Mouse (Mus musculus) CH12.LX (cell line): ENCODE results near the gene Hist2h2aa2. TPM values are rescaled to one million over a fixed set of nuclear protein-coding genes. Genes with fewer than 3 reads are reported as not detected.
"Not testable (repeated sequence)": the region's sequence is repeated elsewhere in the genome, so short reads cannot be mapped to it uniquely, and the experiment has no call there.

Experiments
- DNase-seq: peaks from one replicate; pipeline ENCODE4 v3.0.0-alpha.2; 2013; ENCODE audit errors: extremely low read depth
- H3K27ac ChIP-seq: 2 replicates; pipeline ENCODE4 v1.5.1; 2012; ENCODE audit warnings: low read depth, mild to moderate bottlenecking, control low read depth, moderate library complexity; ENCODE audit not compliant: insufficient read depth
- H3K27me3 ChIP-seq: replicated peaks from 2 replicates; pipeline ENCODE3; 2012; ENCODE audit warnings: inconsistent platforms
- H3K36me3 ChIP-seq, 2 experiments: replicated peaks in 1 of 2; 2 replicates each; pipeline versions ENCODE3 to v1.6.1; 2012; ENCODE audit warnings: inconsistent platforms in 1 of 2, low read length in 1 of 2, mild to moderate bottlenecking in 1 of 2, mixed read lengths in 1 of 2, moderate library complexity in 1 of 2; ENCODE audit not compliant: control insufficient read depth in 1 of 2, insufficient read depth in 1 of 2
- H3K4me1 ChIP-seq, 2 experiments: 2 replicates each; pipeline ENCODE4 v1.6.1; 2012; ENCODE audit warnings: inconsistent platforms in 1 of 2, moderate library complexity in 1 of 2; ENCODE audit not compliant: insufficient read depth in 2 of 2, control insufficient read depth in 1 of 2
- H3K4me2 ChIP-seq: 2 replicates; pipeline ENCODE4 v1.6.1; 2012; ENCODE audit warnings: low read depth, mild to moderate bottlenecking, control low read depth; ENCODE audit not compliant: poor library complexity, insufficient read depth, severe bottlenecking
- H3K4me3 ChIP-seq, 3 experiments: fragments of 150-350 bp in 1 of 3; sonication (generic) in 1 of 3; replicated peaks in 1 of 3; 2 replicates each; pipeline versions ENCODE3 to v1.5.1; 2011 to 2012; ENCODE audit warnings: low read depth in 2 of 3, low read length in 2 of 3, mild to moderate bottlenecking in 2 of 3, moderate library complexity in 2 of 3, control low read depth in 1 of 3, improper control_type of control experiment in 1 of 3, inconsistent platforms in 1 of 3, mixed read lengths in 1 of 3; ENCODE audit not compliant: poor library complexity in 1 of 3
- H3K79me2 ChIP-seq: replicated peaks from 2 replicates; pipeline ENCODE4 v1.6.1; 2012; ENCODE audit warnings: mild to moderate bottlenecking, moderate library complexity; ENCODE audit not compliant: control insufficient read depth, poor library complexity, insufficient read depth, severe bottlenecking; ENCODE audit errors: extremely low read depth
- H3K9ac ChIP-seq: 2 replicates; pipeline ENCODE4 v1.6.1; 2012; ENCODE audit warnings: low read depth, mild to moderate bottlenecking, control low read depth, moderate library complexity; ENCODE audit not compliant: insufficient read depth
- H3K9me3 ChIP-seq: replicated peaks from 2 replicates; pipeline ENCODE3; 2012; ENCODE audit warnings: low read length, inconsistent platforms, mixed read lengths
- E2F4 ChIP-seq: IDR thresholded peaks from 2 replicates; pipeline ENCODE4 v1.6.1; 2011; ENCODE audit warnings: low read depth, low read length, improper control_type of control experiment; ENCODE audit not compliant: insufficient replicate concordance
- EP300 ChIP-seq: IDR thresholded peaks from 2 replicates; pipeline ENCODE4 v1.6.1; 2011; ENCODE audit warnings: low read length, improper control_type of control experiment
- GABPA ChIP-seq: IDR thresholded peaks from 2 replicates; pipeline ENCODE4 v1.6.1; 2012; ENCODE audit warnings: low read depth, low read length, improper control_type of control experiment, inconsistent platforms; ENCODE audit not compliant: insufficient replicate concordance
- JUND ChIP-seq: conservative IDR thresholded peaks from 2 replicates; pipeline ENCODE4 v1.6.1; 2011; ENCODE audit warnings: low read depth, low read length, improper control_type of control experiment
- MAFK ChIP-seq: IDR thresholded peaks from 2 replicates; pipeline ENCODE4 v1.6.1; 2011; ENCODE audit warnings: low read length, improper control_type of control experiment; ENCODE audit not compliant: insufficient replicate concordance
- MAX ChIP-seq: IDR thresholded peaks from 2 replicates; pipeline ENCODE4 v1.6.1; 2011; ENCODE audit warnings: low read length, improper control_type of control experiment
- MYC ChIP-seq: IDR thresholded peaks from 2 replicates; pipeline ENCODE4 v1.6.1; 2011; ENCODE audit warnings: low read depth, mild to moderate bottlenecking, improper control_type of control experiment, low read length
- NELFE ChIP-seq: IDR thresholded peaks from 2 replicates; pipeline ENCODE4 v1.6.1; 2011; ENCODE audit warnings: low read depth, low read length, improper control_type of control experiment
- POLR2AphosphoS2 ChIP-seq: IDR thresholded peaks from 2 replicates; pipeline ENCODE4 v1.6.1; 2011; ENCODE audit warnings: low read depth, low read length, improper control_type of control experiment
- RCOR1 ChIP-seq: conservative IDR thresholded peaks from 2 replicates; pipeline ENCODE4 v1.6.1; 2012; ENCODE audit warnings: low read depth, mild to moderate bottlenecking, inconsistent platforms, low read length, improper control_type of control experiment
- SIN3A ChIP-seq: IDR thresholded peaks from 2 replicates; pipeline ENCODE4 v1.6.1; 2012; ENCODE audit warnings: low read length, improper control_type of control experiment, inconsistent platforms
- TBP ChIP-seq: conservative IDR thresholded peaks from 2 replicates; pipeline ENCODE4 v1.6.1; 2011; ENCODE audit warnings: low read depth, low read length, improper control_type of control experiment
- ZC3H11A ChIP-seq: IDR thresholded peaks from 2 replicates; pipeline ENCODE4 v1.6.1; 2012; ENCODE audit warnings: low read depth, mild to moderate bottlenecking, inconsistent platforms, low read length, improper control_type of control experiment
- ZMIZ1 ChIP-seq: IDR thresholded peaks from 2 replicates; pipeline ENCODE4 v1.6.1; 2012; ENCODE audit warnings: low read depth, mild to moderate bottlenecking, inconsistent platforms, low read length, improper control_type of control experiment
- ZNF384 ChIP-seq: IDR thresholded peaks from 2 replicates; pipeline ENCODE4 v1.6.1; 2012; ENCODE audit warnings: low read depth, low read length, improper control_type of control experiment, inconsistent platforms
- dilution Hi-C: fragments of 300-500 bp; cut with MboI; formaldehyde crosslinking; loops from 2 replicates; pipeline ENCODE4 v1.14.3; 2020; ENCODE audit warnings: low sequenced_read_pairs; ENCODE audit not compliant: extremely low pct_unique_long_range_greater_than_20kb, extremely low pct_ligation_motif_present
- in situ Hi-C: fragments of 300-500 bp; cut with MboI; formaldehyde crosslinking; loops from 3 replicates; pipeline ENCODE4 v1.14.3; 2019; ENCODE audit warnings: low sequenced_read_pairs, low pct_ligation_motif_present, low pct_unique_long_range_greater_than_20kb, mixed read lengths
- polyA plus RNA-seq: library from polyadenylated mRNA; unstranded; fragments of >175 nt; gene quantifications from 2 replicates; pipeline ENCODE4 v1.2.1, GENCODE M21; 2012; ENCODE audit warnings: low read depth; ENCODE audit not compliant: insufficient read length
- total RNA-seq, 2 experiments: library from RNA; depleted of rRNA; stranded (reverse); fragments of 300-350 nt in 1 of 2; fragments of >200 nt in 1 of 2; gene quantifications; 2 replicates each; pipeline ENCODE4 v1.2.3; 2012 to 2014

Hist2h2aa2 gene
- total and polyA plus RNA-seq, 3 experiments, result 2.7 to 5,136 TPM; not detected in 1

GRCm38 (mm10) chr3:96247356-96248140 is 7.5 kb upstream of the Hist2h2aa2 start:
- H3K79me2 ChIP-seq, result no peaks in the 10 kb centered on the region
- H3K27ac ChIP-seq, result peak overlapping the region; percentile 8; the same call in 1 of the 2 replicates
- H3K36me3 ChIP-seq, result no peaks in the 10 kb centered on the region
- H3K4me3 ChIP-seq, result peak overlapping the region; percentile 41 to 63 (median 48)
- in situ Hi-C loops, result no loop called here
- no peak for DNase-seq
- peak overlapping the region; percentile 62 for H3K4me2 ChIP-seq
- peak overlapping the region; percentile 89; the same call in 1 of the 2 replicates for H3K9ac ChIP-seq
- peaks cover 10 to 35% of the 10 kb centered on the region in 2 experiments for H3K4me1 ChIP-seq
- TF ChIP-seq GABPA (no peak), EP300 (no peak), POLR2AphosphoS2 (peak; percentile 99), NELFE (no peak; the same call in 1 of the 2 replicates), RCOR1 (no peak), ZC3H11A (no peak), MYC (peak; percentile 40; the same call in 1 of the 2 replicates), ZNF384 (no peak), ZMIZ1 (peak; percentile 95), MAX (no peak), TBP (0 out of 2 replicates have a peak, but pooled peaks have one; percentile 32), SIN3A (0 out of 2 replicates have a peak, but pooled peaks have one; percentile 4), E2F4 (no peak), JUND (no peak), MAFK (no peak)
- no peaks in the 10 kb centered on the region for H3K9me3 ChIP-seq
- no peaks in the 10 kb centered on the region for H3K27me3 ChIP-seq
- dilution Hi-C loops, result no loop called here

- H3K36me3 ChIP-seq, H3K79me2 ChIP-seq, dilution Hi-C loops, H3K27me3 ChIP-seq, in situ Hi-C loops, H3K9me3 ChIP-seq, DNase-seq: not testable (repeated sequence)
- H3K27ac ChIP-seq, result peak within 1 kb of the TSS; percentile 95
- H3K4me2 ChIP-seq, result peak within 1 kb of the TSS; percentile 62
- peak within 1 kb of the TSS; percentile 41 to 69 (median 63) for H3K4me3 ChIP-seq
- H3K4me1 ChIP-seq, result peaks cover 10 to 39% of the 10 kb centered on the region in 2 experiments
- H3K9ac ChIP-seq, result peak within 1 kb of the TSS; percentile 89; the same call in 1 of the 2 replicates
These were observed 6.4 kb upstream of the Hist2h2aa2 start, which contains the start of gene Hist2h3c1 for GRCm38 (mm10) chr3:96246427-96246856. TSS of gene Hist2h3c1 (plus strand) at chr3:96246685.
